Mouse (Mus musculus) forebrain, embryonic 15.5 days (tissue): ENCODE measurements around the gene Gast. TPM values are rescaled to one million over a fixed set of nuclear protein-coding genes. Genes with fewer than 3 reads are reported as not detected.
A peak's percentile ranks its signal among the peaks of the same experiment; 100 is the strongest.

Experiments
- ATAC-seq: fragments of 200-750 bp; cut with Nextera tagmentation; replicated peaks from 2 replicates; pipeline ENCODE4 v1.8.0; 2017; ENCODE audit warnings: mild to moderate bottlenecking, moderate TSS enrichment, moderate library complexity
- H3K27ac ChIP-seq: fragments of 300-500 bp; sonication (generic); replicated peaks from 2 replicates; pipeline ENCODE4 v1.5.1; 2015; ENCODE audit warnings: mild to moderate bottlenecking, inconsistent platforms
- H3K27me3 ChIP-seq: fragments of 300-500 bp; sonication (generic); 2 replicates; pipeline ENCODE4 v1.6.1; 2015; ENCODE audit warnings: inconsistent platforms
- H3K36me3 ChIP-seq: fragments of 300-500 bp; sonication (generic); 2 replicates; pipeline ENCODE4 v1.6.1; 2015; ENCODE audit warnings: mild to moderate bottlenecking, inconsistent platforms
- H3K4me1 ChIP-seq: fragments of 300-500 bp; sonication (generic); 2 replicates; pipeline ENCODE4 v1.6.1; 2015; ENCODE audit warnings: inconsistent platforms
- H3K4me2 ChIP-seq: fragments of 300-500 bp; sonication (generic); replicated peaks from 2 replicates; pipeline ENCODE4 v1.6.1; 2015; ENCODE audit warnings: mild to moderate bottlenecking, inconsistent platforms
- H3K4me3 ChIP-seq: fragments of 300-500 bp; sonication (generic); 2 replicates; pipeline ENCODE4 v1.5.1; 2015; ENCODE audit warnings: mild to moderate bottlenecking, inconsistent platforms
- H3K9ac ChIP-seq: fragments of 300-500 bp; sonication (generic); replicated peaks from 2 replicates; pipeline ENCODE4 v1.6.1; 2015; ENCODE audit warnings: mild to moderate bottlenecking, inconsistent platforms
- H3K9me3 ChIP-seq: fragments of 300-500 bp; sonication (generic); 2 replicates; pipeline ENCODE4 v1.6.1; 2016; ENCODE audit warnings: inconsistent platforms
- WGBS: fragments of 180-500 bp; shearing (Covaris S2); methylation state at CpG from one replicate; pipeline ENCODE4 v1.1.7; 2015; ENCODE audit warnings: mixed read lengths; 5-methylcytosine and 5-hydroxymethylcytosine counted together
- polyA plus RNA-seq: library from polyadenylated mRNA; unstranded; fragments of >200 nt; fragmentation: Nextera tagmentation; extraction: Ambion mirVana; gene quantifications from 2 replicates; pipeline ENCODE4 v1.2.1, GENCODE M21; 2015

The Gast gene
- 0.57 and 0.78 TPM in 2 replicates for polyA plus RNA-seq

DNA sequence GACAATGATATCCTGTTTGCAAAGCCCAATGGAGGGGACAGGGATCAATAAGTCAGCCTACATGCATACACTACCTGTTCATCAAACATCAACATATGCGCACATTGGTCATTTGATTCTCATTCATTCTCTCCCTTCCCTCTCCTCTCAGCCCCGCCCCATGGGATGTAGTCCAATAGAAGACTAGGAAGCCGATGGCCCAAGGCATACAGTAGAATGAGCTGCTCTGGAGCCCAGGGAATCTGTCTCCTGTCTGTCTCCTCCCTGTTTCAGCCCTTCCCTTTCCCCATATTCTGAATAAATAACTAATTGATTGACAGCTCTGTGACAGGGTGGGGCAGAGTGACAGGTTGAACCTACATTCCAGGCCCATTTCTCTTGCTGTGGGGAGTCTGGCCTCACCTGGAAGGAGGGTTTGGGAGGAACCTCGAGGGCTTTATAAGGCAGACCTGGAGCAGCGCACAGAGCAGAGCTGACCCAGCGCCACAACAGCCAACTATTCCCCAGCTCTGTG lies at the start of gene Gast:
Gast (plus strand) TSS at position 464 of the 514 bp plus-strand sequence.
- peak within 1 kb of the TSS; percentile 83 for H3K27ac ChIP-seq
- H3K4me2 ChIP-seq = no peak within 1 kb of the TSS
- no peak for ATAC-seq
- H3K9me3 ChIP-seq = no peaks in the 10 kb centered on the region
- no peaks in the 10 kb centered on the region for H3K27me3 ChIP-seq
- H3K4me3 ChIP-seq = no peak within 1 kb of the TSS
- peaks cover 36% of the 10 kb centered on the region for H3K4me1 ChIP-seq
- H3K36me3 ChIP-seq = no peaks in the 10 kb centered on the region
- no peak within 1 kb of the TSS for H3K9ac ChIP-seq
- WGBS = 72% methylated on average over 6 of the region's 6 CpGs

DNA sequence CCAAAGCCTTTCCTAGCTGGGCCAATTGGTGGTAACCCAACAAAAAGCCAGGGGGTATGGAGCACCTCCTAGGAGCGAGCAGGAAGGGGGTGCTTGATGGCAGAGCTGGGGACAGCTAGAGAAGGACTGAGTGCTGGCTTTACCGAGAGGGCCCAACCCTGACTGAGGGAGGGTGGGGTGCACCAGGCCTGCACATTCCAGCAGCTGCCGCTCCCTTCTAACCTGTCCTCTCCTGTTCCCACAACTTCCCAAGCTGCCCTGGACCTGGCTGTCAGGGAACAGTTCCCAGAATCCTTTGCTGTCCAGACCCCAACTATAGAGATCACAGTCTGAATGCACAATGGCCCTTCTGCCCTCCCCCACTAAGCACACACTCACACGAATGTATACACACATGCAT lies 49.2 kb upstream of the Gast start:
- no peaks in the 10 kb centered on the region for H3K36me3 ChIP-seq
- 81% methylated on average over 4 of the region's 4 CpGs for WGBS
- no peak for ATAC-seq
- H3K4me1 ChIP-seq = peaks cover 3% of the 10 kb centered on the region; the same call in 1 of the 2 replicates
- no peak overlapping the region for H3K4me2 ChIP-seq
- H3K9ac ChIP-seq = no peak overlapping the region
- no peaks in the 10 kb centered on the region for H3K27me3 ChIP-seq
- H3K27ac ChIP-seq = no peak overlapping the region
- H3K4me3 ChIP-seq = no peak overlapping the region
- H3K9me3 ChIP-seq = no peaks in the 10 kb centered on the region

DNA sequence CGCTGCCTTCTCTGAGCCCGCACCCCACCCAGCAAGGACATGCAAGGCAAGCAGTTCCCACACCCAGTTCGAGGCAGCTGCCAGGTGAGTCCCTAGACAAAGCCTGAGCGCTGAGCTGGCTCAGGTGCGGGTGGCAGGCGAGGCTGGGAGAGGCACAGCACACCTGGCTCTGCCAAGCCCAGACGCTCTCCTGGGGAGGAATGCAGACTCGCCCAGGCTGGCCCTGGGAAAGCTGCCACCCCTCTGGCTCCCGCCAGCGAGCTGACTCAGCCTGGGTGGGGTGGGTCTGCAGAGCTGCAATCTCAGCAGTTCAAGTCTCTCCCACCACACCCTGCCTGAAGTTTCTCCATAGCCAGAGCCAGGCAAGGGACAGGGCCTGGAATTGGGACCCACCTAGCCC lies 47.2 kb upstream of the Gast start:
- H3K27ac ChIP-seq = no peak overlapping the region
- WGBS = 21% methylated on average over 10 of the region's 10 CpGs
- H3K4me2 ChIP-seq = no peak overlapping the region
- no peak for ATAC-seq
- no peaks in the 10 kb centered on the region for H3K9me3 ChIP-seq
- H3K36me3 ChIP-seq = no peaks in the 10 kb centered on the region
- peaks cover 12% of the 10 kb centered on the region; the same call in 1 of the 2 replicates for H3K4me1 ChIP-seq
- H3K4me3 ChIP-seq = no peak overlapping the region
- H3K9ac ChIP-seq = no peak overlapping the region
- no peaks in the 10 kb centered on the region for H3K27me3 ChIP-seq

DNA sequence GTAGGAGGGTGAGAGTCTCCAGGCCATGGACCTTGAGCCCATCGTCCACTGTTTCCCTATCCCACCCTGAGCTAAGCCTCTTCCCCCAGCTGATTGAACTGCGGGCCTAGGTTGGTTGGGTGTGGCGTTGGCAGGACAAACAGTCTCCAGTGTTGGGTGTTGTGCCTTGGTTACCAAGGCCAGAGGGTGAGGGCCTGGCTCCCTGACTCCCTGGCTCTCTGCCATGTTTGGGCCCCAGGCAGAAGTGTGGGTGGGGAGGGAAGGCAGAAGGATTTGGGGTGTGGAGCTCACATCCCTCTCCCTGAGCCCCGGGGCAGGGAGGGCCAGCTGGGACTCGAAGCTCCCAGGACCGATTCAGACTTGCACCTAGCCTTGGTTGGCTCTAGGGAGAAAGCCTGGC lies 45.3 kb upstream of the Gast start:
- H3K4me1 ChIP-seq = peaks cover 15% of the 10 kb centered on the region; the same call in 1 of the 2 replicates
- no peak for ATAC-seq
- WGBS = 92% methylated on average over 6 of the region's 6 CpGs
- no peaks in the 10 kb centered on the region for H3K36me3 ChIP-seq
- H3K4me3 ChIP-seq = no peak overlapping the region
- H3K4me2 ChIP-seq = no peak overlapping the region
- no peaks in the 10 kb centered on the region for H3K9me3 ChIP-seq
- no peak overlapping the region for H3K27ac ChIP-seq
- no peaks in the 10 kb centered on the region for H3K27me3 ChIP-seq
- H3K9ac ChIP-seq = no peak overlapping the region

DNA sequence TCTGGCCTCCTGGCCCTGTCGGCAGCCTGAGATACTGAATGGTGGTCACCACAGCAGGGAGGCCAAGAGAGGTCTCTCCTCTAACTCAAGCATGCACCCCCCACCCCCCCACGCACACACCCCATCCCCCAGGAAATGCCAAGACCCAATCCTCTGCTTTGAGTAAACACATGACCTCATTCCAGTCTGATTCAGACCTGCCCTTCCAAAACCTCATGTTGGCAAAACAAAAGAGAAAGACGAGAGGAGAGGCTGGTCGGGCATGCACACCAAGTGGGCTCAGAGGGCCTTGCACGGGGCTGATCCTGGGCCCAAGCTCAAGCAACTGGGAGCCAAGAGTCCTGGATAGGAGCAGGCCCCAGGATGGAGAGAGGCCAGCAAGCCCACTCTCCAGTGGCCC lies 44.0 kb upstream of the Gast start:
- no peak overlapping the region for H3K4me3 ChIP-seq
- WGBS = 17% methylated on average over 5 of the region's 5 CpGs
- ATAC-seq = no peak
- no peaks in the 10 kb centered on the region for H3K27me3 ChIP-seq
- H3K36me3 ChIP-seq = no peaks in the 10 kb centered on the region
- H3K27ac ChIP-seq = no peak overlapping the region
- no peaks in the 10 kb centered on the region for H3K9me3 ChIP-seq
- no peak overlapping the region for H3K9ac ChIP-seq
- no peak overlapping the region for H3K4me2 ChIP-seq
- peaks cover 15% of the 10 kb centered on the region; the same call in 1 of the 2 replicates for H3K4me1 ChIP-seq

DNA sequence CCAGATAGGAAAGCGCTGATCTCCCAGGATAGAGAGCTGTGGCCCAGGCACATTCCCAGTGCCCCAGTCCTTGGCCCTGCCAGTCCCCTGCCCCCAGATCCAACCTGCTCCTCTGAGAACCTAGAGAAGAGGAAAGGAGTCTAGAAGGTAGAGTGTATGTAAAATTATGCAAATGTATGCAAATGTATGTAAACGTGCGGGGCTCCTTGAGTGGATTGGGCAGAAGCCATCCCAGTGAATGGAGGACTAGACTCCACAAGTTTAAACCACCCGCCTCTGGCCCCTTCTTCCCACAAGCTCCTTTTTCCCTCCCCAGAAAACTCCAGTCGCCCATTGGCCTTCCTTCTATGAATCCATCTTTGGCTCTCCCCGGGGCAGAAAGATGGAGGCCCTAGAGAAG lies 41.3 kb upstream of the Gast start:
- Histone ChIP-seq H3K4me2 (no peak overlapping the region), H3K4me1 (peaks cover 16% of the 10 kb centered on the region; the same call in 1 of the 2 replicates), H3K4me3 (no peak overlapping the region), H3K36me3 (no peaks in the 10 kb centered on the region), H3K9ac (no peak overlapping the region), H3K27ac (no peak overlapping the region), H3K27me3 (no peaks in the 10 kb centered on the region), H3K9me3 (no peaks in the 10 kb centered on the region)
- ATAC-seq = peak; percentile 57
- 33% methylated on average over 6 of the region's 6 CpGs for WGBS

DNA sequence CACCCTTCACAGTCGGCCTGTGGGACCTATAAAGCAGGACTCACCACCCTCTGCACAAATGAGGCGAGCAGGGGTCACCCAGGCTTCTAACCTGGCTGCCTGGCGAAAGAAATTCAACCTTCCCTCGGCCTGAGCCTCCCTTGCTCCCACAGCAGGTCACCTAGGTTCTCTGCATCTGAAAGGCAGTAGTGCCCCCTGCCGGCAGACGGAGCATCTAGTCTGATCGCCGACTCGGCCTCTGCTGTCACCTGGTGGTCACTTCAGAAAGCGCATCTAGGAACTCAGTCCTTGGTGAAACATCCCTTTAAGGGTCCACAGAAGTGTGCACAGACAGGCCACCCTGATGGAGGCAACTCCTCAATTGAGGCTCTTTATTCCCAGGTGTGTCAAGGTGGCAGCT lies 38.9 kb upstream of the Gast start:
- Histone ChIP-seq H3K4me3 (no peak overlapping the region), H3K4me1 (peaks cover 19% of the 10 kb centered on the region; the same call in 1 of the 2 replicates), H3K27ac (no peak overlapping the region), H3K9me3 (no peaks in the 10 kb centered on the region), H3K4me2 (no peak overlapping the region; the same call in 1 of the 2 replicates), H3K27me3 (no peaks in the 10 kb centered on the region), H3K9ac (no peak overlapping the region), H3K36me3 (no peaks in the 10 kb centered on the region)
- ATAC-seq = peak; percentile 27
- 5% methylated on average over 10 of the region's 10 CpGs for WGBS

DNA sequence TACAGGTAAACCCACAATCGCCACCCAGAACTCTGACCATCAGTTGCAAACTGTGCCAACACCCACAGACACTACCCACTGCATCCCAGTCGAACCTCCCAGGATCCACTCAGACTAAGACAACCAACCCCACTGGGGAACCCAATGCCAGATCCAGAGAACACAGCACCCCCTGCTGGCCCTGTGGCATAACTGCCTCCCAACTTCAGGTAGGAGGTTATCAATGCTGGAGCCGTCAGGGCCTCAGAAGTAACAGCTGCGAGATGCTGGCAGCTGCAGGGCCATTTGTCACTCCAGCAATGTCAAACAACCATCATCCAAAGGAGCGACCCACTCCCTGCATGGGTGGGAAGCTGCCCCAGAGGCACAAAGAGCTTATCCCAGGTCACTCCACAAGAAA lies 36.4 kb upstream of the Gast start:
- no peaks in the 10 kb centered on the region for H3K9me3 ChIP-seq
- H3K4me3 ChIP-seq = 0 out of 2 replicates have a peak overlapping the region, but pooled peaks have one; percentile 23
- no peak overlapping the region for H3K27ac ChIP-seq
- H3K27me3 ChIP-seq = no peaks in the 10 kb centered on the region
- ATAC-seq = no peak
- H3K4me2 ChIP-seq = peak overlapping the region; percentile 32
- peaks cover 9% of the 10 kb centered on the region; the same call in 1 of the 2 replicates for H3K4me1 ChIP-seq
- H3K36me3 ChIP-seq = no peaks in the 10 kb centered on the region
- H3K9ac ChIP-seq = no peak overlapping the region
- WGBS = 46% methylated on average over 5 of the region's 5 CpGs

DNA sequence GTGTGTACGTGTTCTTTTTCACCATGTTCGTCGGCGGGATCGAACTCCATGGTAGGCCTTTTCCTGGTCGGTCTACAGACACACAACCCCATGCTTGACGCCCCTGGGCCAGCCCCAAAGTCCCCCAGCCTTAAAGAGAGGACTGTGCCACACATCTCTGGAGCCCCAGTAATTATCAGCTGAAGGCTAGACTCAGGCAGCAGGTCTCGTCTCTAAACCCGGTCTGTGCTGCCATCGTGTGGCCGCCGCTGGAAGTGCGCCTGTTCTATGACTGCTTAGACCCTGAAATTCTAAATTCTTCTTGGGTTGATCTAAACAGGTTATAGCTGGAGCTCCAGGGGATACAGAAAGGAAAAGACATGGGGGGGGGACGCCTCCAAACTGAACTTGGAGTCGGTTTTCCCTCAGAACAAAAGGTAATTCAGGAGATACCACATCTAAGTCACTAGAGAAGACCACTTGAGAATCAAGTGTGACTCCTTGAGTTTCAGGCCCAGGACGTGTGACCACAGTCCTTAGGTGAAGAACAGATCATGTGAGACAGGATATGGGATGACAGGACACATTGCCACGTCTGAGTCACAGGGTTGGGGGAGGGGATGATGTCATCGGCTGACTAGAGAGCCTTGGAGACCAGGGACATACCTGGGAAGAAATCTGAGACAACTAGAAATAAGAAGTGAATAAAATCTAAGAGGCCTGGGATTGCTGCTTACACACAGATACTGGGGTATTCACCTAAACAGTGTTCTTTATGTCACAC lies 35.8 kb upstream of the Gast start:
- Histone ChIP-seq H3K4me1 (peaks cover 4% of the 10 kb centered on the region; the same call in 1 of the 2 replicates), H3K4me2 (peak overlapping the region; percentile 32), H3K27ac (no peak overlapping the region), H3K9ac (0 out of 2 replicates have a peak overlapping the region, but pooled peaks have one; percentile 30), H3K9me3 (no peaks in the 10 kb centered on the region), H3K36me3 (no peaks in the 10 kb centered on the region), H3K27me3 (no peaks in the 10 kb centered on the region), H3K4me3 (peak overlapping the region; percentile 23)
- ATAC-seq = peak; percentile 79
- 20% methylated on average over 18 of the region's 18 CpGs for WGBS

DNA sequence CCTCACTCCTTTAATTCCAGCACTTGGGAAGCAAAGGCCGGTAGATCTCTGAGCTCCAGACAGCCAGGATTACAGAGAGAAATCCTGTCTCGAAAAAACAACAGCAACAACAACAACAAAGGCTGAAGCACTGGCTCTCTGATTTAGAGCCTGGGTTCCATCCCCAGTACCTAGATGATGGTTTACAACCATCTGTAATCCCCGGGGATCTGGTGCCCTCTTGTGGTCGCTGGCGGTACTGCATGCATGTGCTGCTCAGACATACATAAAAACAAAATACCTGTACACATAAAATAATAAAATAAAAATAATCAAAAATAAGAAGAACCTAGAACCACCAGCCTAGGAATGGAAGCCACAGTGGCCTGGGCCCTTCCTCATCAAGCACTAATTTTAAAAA lies 33.9 kb upstream of the Gast start:
- ATAC-seq = no peak
- Histone ChIP-seq H3K4me3 (no peak overlapping the region), H3K4me1 (peaks cover 4% of the 10 kb centered on the region; the same call in 1 of the 2 replicates), H3K36me3 (no peaks in the 10 kb centered on the region), H3K27ac (no peak overlapping the region), H3K27me3 (no peaks in the 10 kb centered on the region), H3K4me2 (no peak overlapping the region), H3K9ac (no peak overlapping the region), H3K9me3 (no peaks in the 10 kb centered on the region)
- 9% methylated on average over 5 of the region's 5 CpGs for WGBS

DNA sequence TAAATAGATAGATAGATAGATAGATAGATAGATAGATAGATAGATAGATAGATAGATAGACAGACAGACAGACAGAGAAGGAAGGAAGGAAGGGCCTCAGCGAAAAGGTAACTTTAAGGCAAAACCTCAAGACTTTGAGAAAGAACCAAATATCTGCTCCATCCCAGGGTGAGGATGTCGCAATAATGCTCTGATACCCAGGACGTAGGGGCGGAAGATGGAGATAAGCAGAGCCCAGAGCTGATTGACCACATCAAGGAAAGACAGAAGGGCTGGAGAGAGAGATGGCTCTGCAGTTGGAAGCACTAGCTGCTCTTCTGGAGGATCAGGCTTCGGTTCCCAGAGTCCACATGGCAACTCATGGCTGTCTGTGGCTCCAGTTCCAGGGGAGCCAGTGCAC lies 32.9 kb upstream of the Gast start:
- H3K9ac ChIP-seq = no peak overlapping the region

DNA sequence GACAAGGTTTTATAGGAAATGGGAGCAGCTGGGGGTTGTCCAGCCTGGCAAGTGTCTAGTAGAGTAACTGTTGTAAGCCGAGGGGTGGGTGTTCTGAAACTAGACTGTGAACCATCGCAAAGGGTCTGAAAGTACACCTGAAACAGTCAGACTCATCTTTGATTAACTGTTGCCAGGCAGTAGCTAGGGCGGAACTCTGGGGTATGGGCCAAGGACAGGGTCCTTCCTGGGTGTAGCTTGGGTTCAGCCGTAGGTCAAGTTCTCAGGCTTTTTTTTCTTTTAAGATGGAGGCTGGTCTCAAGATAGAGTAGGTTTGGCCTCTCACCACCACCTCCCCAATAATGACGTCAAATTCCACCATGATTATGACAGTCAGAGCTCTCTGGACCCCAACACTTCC lies 26.3 kb upstream of the Gast start:
- Histone ChIP-seq H3K4me3 (no peak overlapping the region), H3K9ac (no peak overlapping the region), H3K4me2 (no peak overlapping the region), H3K9me3 (no peaks in the 10 kb centered on the region), H3K27me3 (no peaks in the 10 kb centered on the region), H3K27ac (no peak overlapping the region), H3K36me3 (no peaks in the 10 kb centered on the region), H3K4me1 (no peaks in the 10 kb centered on the region)
- no peak for ATAC-seq
- 95% methylated on average over 5 of the region's 5 CpGs for WGBS

More for the DNA sequence above, 32.9 kb upstream of the Gast start:
- Histone ChIP-seq H3K9me3 (no peaks in the 10 kb centered on the region), H3K27me3 (no peaks in the 10 kb centered on the region), H3K27ac (no peak overlapping the region), H3K36me3 (no peaks in the 10 kb centered on the region), H3K4me2 (no peak overlapping the region), H3K4me1 (peaks cover 4% of the 10 kb centered on the region; the same call in 1 of the 2 replicates), H3K4me3 (no peak overlapping the region)
- 93% methylated on average over 5 of the region's 5 CpGs for WGBS
- ATAC-seq = no peak
